Mouse (Mus musculus): ENCODE measurements around the gene Lbx2.

Lbx2 gene

GRCm38 (mm10) chr6:83132176-83132919 lies 46.2 kb downstream of the Lbx2 start:
- DNase-seq (ENCODE audit: low spot score), result no peak

DNA sequence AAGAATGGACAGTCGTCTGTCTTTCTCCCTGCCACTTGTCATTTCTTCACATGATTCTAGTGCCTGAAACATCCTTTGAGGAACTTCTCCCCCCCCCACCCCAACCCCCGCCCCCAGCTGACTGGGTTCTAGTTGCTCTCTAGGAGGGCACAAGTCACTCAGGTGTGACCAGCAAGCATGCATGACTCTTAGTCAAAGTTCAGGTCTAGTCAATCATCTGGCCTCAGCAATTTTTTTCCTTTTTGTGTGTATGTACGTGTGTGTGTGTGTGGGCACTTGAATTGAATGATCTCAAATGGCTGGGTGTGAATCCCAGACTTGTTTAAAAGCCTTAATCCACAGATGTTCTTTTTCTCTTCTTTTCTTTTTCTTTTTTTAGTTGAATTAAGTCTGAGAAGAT lies 48.1 kb downstream of the Lbx2 start:
- DNase-seq (ENCODE audit: low spot score), result no peak

- DNase-seq (ENCODE audit: low spot score), result no peak
Observed at GRCm38 (mm10) chr6:83134951-83135513, 48.9 kb downstream of the Lbx2 start, which contains the start of gene Rtkn. Rtkn (plus strand) TSS chr6:83135463.

DNA sequence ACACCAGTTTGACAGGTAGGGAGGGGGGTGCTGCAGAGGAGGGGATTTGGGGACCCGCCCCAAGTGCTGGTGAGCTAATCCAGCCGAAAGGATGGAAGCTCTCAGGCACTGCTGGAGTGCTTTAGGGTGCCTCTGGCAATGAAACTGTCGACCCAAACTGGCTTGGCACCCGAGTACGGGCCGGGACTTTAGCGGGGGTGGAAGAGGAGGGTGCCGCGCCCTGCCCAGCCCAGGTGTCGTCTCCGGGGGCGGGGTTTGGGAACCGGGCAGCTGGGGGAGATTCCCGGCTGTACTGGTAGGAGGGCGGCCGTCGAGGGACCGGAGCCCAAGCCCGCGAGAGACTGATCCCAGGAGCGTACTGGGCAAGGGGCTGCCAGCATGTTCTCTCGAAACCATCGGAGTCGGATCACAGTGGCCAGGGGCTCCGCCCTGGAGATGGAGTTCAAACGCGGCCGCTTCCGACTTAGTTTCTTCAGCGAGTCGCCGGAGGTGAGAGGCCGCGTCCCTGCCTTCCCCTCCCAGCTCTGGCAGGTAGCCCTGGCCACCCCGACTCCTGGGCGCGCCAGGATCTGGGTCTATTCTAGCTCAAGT lies 49.5 kb downstream of the Lbx2 start:
- no peak for DNase-seq (ENCODE audit: low spot score)

DNA sequence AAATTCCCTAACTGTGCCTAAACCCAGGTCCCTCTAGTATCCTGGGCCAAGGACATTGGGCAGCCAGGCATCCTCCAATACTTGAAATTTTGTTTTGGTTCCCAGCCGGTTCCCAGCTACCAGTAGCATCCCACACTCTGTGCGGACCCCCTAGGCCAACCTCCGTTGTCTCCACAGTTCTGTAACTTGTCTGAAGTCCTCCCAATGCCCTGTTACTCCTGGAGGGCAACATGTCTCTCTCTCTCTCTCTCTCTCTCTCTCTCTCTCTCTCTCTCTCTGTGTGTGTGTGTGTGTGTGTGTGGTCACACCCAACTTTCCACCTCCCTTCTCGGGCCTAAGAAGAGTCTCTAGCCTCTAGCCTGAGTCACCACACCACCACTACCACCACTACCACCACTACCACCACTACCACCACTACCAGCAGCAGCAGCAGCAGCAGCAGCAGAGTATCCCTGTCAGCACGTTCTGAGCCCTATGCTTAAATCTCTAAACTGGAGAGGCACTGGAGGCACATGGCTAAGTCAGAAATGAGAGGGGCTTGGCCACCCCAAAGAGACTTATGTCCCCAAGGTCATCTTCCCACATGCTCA lies 50.2 kb downstream of the Lbx2 start:
- no peak for DNase-seq (ENCODE audit: low spot score)

DNA sequence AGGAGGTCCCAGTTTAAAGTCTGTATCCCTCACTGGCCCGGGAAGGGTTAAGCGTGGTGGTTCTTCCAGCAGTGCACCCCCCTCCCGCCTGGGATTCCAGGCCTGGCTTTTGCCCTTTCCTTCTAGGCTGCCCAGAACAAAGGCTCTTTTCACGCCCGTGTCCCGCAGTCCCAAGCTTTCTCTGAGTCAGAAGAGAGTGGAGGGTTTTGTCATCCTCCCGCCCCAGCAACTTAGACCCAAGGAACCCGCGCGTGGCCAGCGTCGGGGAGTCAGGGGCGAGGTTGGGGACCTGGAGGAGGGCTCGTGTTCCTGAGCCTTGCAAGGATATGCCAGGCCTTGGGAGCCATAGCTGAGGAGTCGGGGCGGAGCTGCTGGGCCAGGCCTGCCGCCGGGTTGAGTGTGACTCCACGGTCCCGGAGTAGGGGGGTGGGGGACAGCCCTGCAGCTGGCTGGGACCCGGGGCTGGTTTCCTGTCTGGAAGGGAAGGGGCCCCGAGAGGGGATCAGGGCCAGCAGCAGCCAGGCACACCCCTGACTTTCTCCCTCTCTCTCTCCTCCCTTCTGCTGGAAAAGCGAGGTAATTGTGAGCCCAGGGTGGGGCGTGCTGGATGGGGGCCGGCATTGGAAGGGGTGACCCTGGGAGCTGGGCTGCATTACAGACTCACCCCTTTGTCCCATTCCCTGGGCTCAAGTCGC lies 50.9 kb downstream of the Lbx2 start:
- no peak for DNase-seq (ENCODE audit: low spot score)

DNA sequence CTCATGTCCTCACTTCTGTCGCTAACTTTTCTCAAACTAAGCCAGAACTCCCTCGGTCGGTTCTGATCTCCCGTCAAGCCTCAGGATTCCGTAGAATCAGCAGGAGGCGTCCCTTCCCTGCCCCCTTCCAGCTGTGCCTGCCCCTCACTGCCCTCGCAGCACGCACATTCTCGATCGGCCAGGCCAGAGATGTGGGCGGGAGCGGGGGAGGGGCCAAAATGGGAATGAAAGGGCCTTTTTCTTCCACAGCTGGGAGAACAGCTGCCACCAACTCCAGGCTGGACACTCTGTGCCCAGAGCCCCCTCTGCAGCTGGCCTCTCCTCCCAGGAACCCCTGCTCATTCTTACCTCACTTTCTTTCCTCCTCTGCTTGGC lies 51.4 kb downstream of the Lbx2 start:
- peak; percentile 51 for DNase-seq (ENCODE audit: low spot score)

Measured in urinary bladder, postnatal 10 days (tissue).